Mouse (Mus musculus): ENCODE results near the gene Ctns. TPM values are rescaled to one million over a fixed set of nuclear protein-coding genes. Genes with fewer than 3 reads are reported as not detected.

Gene Ctns
- total RNA-seq, 2 experiments from 2014 or later, result 20.1 to 23.2 TPM

- no peak overlapping the region for H3K4me3 ChIP-seq
- DNase-seq (ENCODE audit: low spot score in 2 of 2), result no peak
- TF ChIP-seq CTCF (conservative IDR thresholded peaks at IDR 0.05), result peak; percentile 55
- no peak overlapping the region for H3K27ac ChIP-seq
Observed at GRCm38 (mm10) chr11:73219671-73220070, 20.8 kb upstream of the Ctns start.

GRCm38 (mm10) chr11:73213956-73214355, 15.1 kb upstream of the Ctns start:
- Histone ChIP-seq H3K27ac (no peak overlapping the region), H3K4me3 (no peak overlapping the region)
- DNase-seq (ENCODE audit: low spot score in 2 of 2), result no peak
- TF ChIP-seq CTCF (conservative IDR thresholded peaks at IDR 0.05), result no peak

DNA sequence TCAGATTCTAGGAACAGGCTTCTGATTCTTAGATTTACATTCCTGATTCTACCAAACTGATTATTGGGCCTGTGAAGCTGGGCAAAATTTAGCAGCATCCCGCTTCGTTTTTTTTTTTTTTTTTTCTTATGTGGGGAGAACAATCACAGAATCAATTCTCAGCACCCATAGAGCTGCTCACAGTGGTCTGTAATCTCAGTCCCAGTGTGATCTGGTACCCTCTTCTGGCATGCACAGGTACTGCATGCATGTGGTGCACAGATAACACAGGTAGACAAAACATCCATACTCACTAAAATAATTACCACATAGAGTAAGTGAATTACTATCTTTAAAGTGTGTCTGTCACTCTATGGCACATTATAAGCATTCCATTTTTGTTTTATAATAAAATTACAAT, 8.8 kb upstream of the Ctns start:
- no peak overlapping the region for H3K4me3 ChIP-seq
- TF ChIP-seq CTCF (conservative IDR thresholded peaks at IDR 0.05), result peak; percentile 57
- DNase-seq (ENCODE audit: low spot score in 2 of 2), result no peak
- H3K27ac ChIP-seq, result no peak overlapping the region

DNA sequence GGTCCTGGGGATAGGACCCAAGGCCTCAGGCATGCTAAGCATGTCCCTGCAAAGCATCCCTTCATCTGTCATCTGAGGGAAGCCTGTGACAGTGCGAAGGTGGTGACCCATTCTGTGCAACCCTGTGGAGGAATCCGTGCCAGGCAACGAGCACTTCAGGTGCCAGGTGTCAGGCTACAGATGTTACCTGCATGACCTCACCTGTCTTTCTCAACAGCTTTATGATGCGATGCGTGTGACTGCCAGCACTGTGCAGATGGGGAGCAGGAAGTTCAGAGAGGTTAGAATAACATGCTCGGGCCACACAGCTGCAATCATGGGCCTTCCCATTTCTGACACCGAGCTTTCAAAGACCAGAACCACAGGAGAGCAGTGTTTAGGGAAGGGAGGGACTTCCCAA, 6.4 kb upstream of the Ctns start:
- Histone ChIP-seq H3K27ac (no peak overlapping the region), H3K4me3 (no peak overlapping the region)
- no peak for TF ChIP-seq CTCF (conservative IDR thresholded peaks at IDR 0.05)
- DNase-seq (ENCODE audit: low spot score in 2 of 2), result no peak

DNA sequence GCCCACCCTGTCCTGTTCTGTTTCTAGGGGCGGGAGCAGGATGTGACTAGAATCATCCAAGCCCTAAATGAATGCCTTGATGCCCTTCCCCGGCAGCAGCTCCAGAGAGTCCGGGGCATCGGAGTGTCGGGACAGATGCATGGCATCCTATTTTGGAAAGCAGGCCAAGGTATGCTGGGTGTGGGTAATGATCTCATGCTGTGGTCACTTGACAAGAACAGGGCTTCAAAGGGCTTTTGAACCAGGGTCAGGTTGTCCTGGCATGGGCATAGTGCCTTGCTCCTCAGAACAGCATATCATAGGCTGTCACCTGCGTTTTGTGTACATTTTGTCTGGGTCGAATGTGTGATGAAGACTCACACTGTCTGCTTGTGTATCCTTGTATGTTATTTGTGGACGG, 5.1 kb upstream of the Ctns start:
- DNase-seq (ENCODE audit: low spot score in 2 of 2), result no peak
- TF ChIP-seq CTCF (conservative IDR thresholded peaks at IDR 0.05), result no peak

DNA sequence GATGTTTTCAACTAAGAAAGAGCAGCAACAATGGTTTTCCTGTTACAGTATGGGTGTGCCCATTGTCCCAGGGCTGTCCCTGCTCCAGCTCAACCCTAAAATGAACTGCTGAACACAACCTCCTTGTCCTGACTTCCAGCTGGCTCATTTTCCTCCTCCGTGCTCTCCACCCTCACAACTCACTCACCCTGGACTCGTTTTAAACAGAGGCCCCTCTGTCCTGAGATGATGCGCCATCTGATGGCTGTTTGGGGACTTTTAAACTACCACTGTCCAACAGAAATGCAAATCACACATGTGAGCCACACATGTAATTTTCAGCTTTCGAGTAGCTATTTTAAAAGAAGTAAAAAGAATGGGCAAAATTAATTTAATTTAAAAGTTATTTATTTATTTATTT, 2.8 kb upstream of the Ctns start:
- no peak for DNase-seq (ENCODE audit: low spot score in 2 of 2)
- peak; percentile 55 for TF ChIP-seq CTCF (conservative IDR thresholded peaks at IDR 0.05)
- no peak overlapping the region for H3K4me3 ChIP-seq
- H3K27ac ChIP-seq, result no peak overlapping the region

More for the DNA sequence above, 5.1 kb upstream of the Ctns start:
- H3K27ac ChIP-seq, result no peak overlapping the region
- no peak overlapping the region for H3K4me3 ChIP-seq

DNA sequence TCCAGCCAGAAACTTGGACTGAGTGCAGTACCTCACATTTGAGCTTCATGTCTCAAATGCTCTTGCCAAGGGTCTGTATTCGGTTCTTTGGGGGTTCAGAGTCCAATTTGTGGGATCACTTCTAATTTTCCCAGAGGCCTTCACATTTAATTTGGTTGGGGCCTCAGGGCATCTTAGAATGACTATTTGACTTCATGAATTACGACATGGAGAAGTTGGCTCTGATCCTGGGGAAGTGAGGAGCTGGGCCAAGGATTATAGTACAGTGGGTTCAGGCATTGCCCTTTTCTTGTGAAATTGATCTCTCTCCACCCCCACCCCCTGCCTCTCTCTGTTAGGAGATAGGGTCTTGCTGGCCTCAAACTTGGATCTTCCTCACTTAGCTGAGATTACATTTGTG, 2.2 kb upstream of the Ctns start:
- H3K27ac ChIP-seq, result no peak overlapping the region
- TF ChIP-seq CTCF (conservative IDR thresholded peaks at IDR 0.05), result no peak
- H3K4me3 ChIP-seq, result no peak overlapping the region
- DNase-seq (ENCODE audit: low spot score in 2 of 2), result no peak

DNA sequence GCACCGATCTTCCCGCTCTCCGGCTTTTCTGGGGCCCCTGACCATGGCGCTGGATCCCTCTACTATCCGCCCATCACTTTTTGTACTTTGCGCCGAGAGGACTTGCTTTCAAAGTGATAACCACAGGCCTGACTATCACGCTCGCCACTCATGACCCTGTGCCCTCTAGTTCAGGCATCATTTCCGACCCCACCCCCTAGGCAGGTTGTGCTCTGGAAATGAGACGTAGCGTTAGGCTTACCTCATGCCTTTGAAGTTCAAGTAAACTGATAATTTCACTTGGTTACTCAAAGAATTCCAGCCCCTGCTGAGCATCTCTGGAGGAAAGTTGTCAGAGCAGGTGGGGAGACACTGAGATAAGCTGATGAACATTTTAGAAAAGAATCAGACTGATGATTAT, 1.0 kb upstream of the Ctns start:
- Histone ChIP-seq H3K4me3 (peak overlapping the region; percentile 94), H3K27ac (peak overlapping the region; percentile 97; the same call in 1 of the 2 replicates)
- TF ChIP-seq CTCF (conservative IDR thresholded peaks at IDR 0.05), result no peak
- DNase-seq (ENCODE audit: low spot score in 2 of 2), result no peak

DNA sequence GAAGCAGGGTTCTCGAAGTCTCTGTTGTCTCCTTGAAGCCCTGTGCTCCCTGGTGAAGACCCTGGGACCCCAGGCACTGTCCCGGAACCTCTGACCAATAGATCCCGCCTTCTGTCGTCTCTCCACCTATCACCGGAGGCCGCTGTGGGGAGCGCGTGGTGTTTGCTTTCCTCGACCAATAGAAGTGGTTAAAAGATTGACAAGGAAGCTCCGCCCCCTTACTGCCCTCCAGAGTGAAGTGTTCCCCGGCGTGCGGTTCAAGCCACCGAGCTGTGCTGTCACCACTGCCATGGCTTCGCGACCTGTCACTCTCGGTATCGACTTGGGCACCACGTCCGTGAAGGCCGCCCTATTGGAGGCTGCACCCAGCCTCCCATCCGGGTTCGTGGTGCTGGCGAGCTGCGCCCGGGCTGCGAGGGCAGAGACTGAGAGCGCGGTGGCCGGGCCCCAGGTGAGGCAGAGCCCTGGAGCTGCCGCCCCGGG, 429 bp upstream of the Ctns start, which contains the start of gene Shpk:
Gene Shpk, plus strand, starts transcription at position 231 of the 483 bp plus-strand sequence.
- Histone ChIP-seq H3K27ac (peak within 1 kb of the TSS; percentile 97), H3K4me3 (peak within 1 kb of the TSS; percentile 94)
- DNase-seq (ENCODE audit: low spot score in 2 of 2), result peak; percentile 96
- no peak for TF ChIP-seq CTCF (conservative IDR thresholded peaks at IDR 0.05)

GRCm38 (mm10) chr11:73198190-73198589, 652 bp downstream of the Ctns start:
- DNase-seq (ENCODE audit: low spot score in 2 of 2), result no peak
- Histone ChIP-seq H3K27ac (peak overlapping the region; percentile 97), H3K4me3 (peak overlapping the region; percentile 94)
- TF ChIP-seq CTCF (conservative IDR thresholded peaks at IDR 0.05), result no peak

DNA sequence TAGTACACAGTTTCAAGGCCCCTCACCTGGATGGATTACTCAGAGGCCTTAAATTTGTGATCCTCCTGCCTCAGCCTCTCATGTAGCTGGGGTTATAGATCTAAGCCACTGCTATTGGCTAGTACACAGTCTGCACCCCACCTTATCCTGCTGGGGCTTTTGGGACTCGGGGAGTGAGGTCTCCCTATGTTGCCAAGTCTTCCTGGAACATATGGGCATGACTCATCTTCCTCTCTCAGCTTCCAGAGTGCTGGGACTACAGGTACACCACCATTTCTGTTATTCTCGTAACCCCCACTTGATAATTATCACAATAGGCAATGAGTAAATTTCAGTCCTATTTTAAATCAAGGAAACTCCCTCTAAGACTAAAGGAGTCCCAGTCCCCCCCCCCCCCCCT, 4.4 kb downstream of the Ctns start:
- Histone ChIP-seq H3K4me3 (no peak overlapping the region), H3K27ac (no peak overlapping the region)
- DNase-seq (ENCODE audit: low spot score in 2 of 2), result no peak
- TF ChIP-seq CTCF (conservative IDR thresholded peaks at IDR 0.05), result no peak

GRCm38 (mm10) chr11:73193047-73193446, 5.8 kb downstream of the Ctns start:
- TF ChIP-seq CTCF (conservative IDR thresholded peaks at IDR 0.05), result no peak
- no peak for DNase-seq (ENCODE audit: low spot score in 2 of 2)
- no peak overlapping the region for H3K4me3 ChIP-seq
- H3K27ac ChIP-seq, result no peak overlapping the region

DNA sequence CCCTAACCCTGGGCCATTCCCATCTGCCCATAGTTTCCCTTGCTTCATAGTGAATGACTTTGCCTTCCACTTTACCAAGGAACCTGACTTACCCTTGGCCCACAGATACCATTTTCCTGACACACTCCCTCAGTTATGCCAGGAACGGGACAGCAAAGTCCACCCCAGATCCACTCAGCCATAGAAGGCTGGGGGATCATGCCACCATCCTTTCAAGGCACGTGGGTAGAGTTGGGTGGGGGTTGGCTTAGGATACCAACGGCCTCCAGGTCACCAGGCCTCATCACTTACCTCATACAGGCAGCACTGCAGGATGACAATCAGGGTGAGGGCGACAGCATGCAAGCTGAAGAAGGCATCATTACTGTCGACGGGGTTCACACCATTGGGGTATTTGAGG, 11.6 kb downstream of the Ctns start:
- TF ChIP-seq CTCF (conservative IDR thresholded peaks at IDR 0.05), result no peak
- DNase-seq (ENCODE audit: low spot score in 2 of 2), result no peak
- Histone ChIP-seq H3K27ac (no peak overlapping the region), H3K4me3 (no peak overlapping the region)

DNA sequence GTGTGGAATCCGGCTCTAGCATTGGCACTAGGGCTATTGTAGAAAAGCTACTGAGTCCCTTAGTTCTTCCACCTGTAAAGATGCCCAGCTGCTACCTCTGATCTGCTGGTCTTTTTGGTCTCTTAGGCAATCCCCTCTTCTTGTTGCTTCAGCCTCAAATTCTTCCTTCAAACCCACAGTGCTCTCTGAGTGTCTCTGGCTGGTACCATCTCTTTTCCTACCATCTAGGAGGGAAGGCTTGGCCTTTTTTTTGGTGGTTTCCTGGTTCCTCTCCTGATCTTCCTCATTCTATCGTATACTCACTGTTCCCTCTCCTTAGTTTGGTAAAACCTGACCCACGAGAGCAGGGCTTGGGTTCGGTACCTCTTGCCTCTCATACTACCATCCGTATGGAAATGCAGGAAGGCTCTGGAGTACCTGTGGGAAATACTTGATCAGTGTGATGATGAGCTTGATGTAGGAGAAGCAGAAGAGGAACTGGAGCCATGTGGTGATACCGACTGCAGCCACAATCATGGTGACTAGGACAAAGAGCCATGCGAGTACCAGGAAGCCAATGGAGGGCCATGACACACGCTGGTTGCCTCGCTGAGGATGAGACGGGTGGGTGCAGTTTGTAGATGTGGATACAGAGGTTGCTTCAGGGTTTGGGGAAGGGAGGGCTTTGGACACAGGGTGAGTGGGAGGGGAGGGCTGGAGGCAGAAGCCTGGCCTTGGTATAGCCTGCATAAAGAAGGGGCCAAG, 12.8 kb downstream of the Ctns start:
- no peak for TF ChIP-seq CTCF (conservative IDR thresholded peaks at IDR 0.05)
- DNase-seq (ENCODE audit: low spot score in 2 of 2), result no peak

More for the DNA sequence above, 12.8 kb downstream of the Ctns start:
- H3K4me3 ChIP-seq, result no peak overlapping the region
- H3K27ac ChIP-seq, result no peak overlapping the region
